Mouse (Mus musculus) forebrain, embryonic 13.5 days (tissue): ENCODE results near the gene Csf1. TPM values are rescaled to one million over a fixed set of nuclear protein-coding genes. Genes with fewer than 3 reads are reported as not detected.
A peak's percentile ranks its signal among the peaks of the same experiment; 100 is the strongest.

ENCODE experiments used
- ATAC-seq: fragments of 200-750 bp; cut with Nextera tagmentation; 2 replicates; pipeline ENCODE4 v1.8.0; 2017
- H3K27ac ChIP-seq: fragments of 300-500 bp; sonication (generic); 2 replicates; pipeline ENCODE4 v1.5.1; 2015; ENCODE audit warnings: inconsistent platforms, mild to moderate bottlenecking, moderate library complexity
- H3K27me3 ChIP-seq: fragments of 300-500 bp; sonication (generic); 2 replicates; pipeline ENCODE4 v1.6.1; 2015; ENCODE audit warnings: mild to moderate bottlenecking, inconsistent platforms
- H3K36me3 ChIP-seq: fragments of 300-500 bp; sonication (generic); 2 replicates; pipeline ENCODE4 v1.6.1; 2015; ENCODE audit warnings: mild to moderate bottlenecking, inconsistent platforms; ENCODE audit not compliant: poor library complexity, severe bottlenecking
- H3K4me1 ChIP-seq: fragments of 300-500 bp; sonication (generic); 2 replicates; pipeline ENCODE4 v1.6.1; 2015; ENCODE audit warnings: inconsistent platforms
- H3K4me2 ChIP-seq: fragments of 300-500 bp; sonication (generic); 2 replicates; pipeline ENCODE4 v1.6.1; 2015; ENCODE audit warnings: inconsistent platforms, mild to moderate bottlenecking, moderate library complexity
- H3K4me3 ChIP-seq: fragments of 300-500 bp; sonication (generic); 2 replicates; pipeline ENCODE4 v1.5.1; 2015; ENCODE audit warnings: mild to moderate bottlenecking, inconsistent platforms
- H3K9ac ChIP-seq: fragments of 300-500 bp; sonication (generic); 2 replicates; pipeline ENCODE4 v1.6.1; 2015; ENCODE audit warnings: mild to moderate bottlenecking, inconsistent platforms
- H3K9me3 ChIP-seq: fragments of 300-500 bp; sonication (generic); replicated peaks from 2 replicates; pipeline ENCODE4 v1.6.1; 2016; ENCODE audit warnings: inconsistent platforms
- WGBS: fragments of 180-500 bp; shearing (Covaris S2); methylation state at CpG from one replicate; pipeline ENCODE4 v1.1.7; 2015; 5-methylcytosine and 5-hydroxymethylcytosine counted together
- polyA plus RNA-seq: library from polyadenylated mRNA; unstranded; fragments of >200 nt; fragmentation: Nextera tagmentation; extraction: Ambion mirVana; gene quantifications from 2 replicates; pipeline ENCODE4 v1.2.1, GENCODE M21; 2015

Gene Csf1
- polyA plus RNA-seq, 1 experiment from 2014 or later: 4.5 TPM

GRCm38 (mm10) chr3:107775736-107776135 lies 15.5 kb upstream of the Csf1 start:
- no peak overlapping the region for H3K27ac ChIP-seq
- H3K27me3 ChIP-seq: no peaks in the 10 kb centered on the region
- no peak for ATAC-seq
- H3K4me2 ChIP-seq: no peak overlapping the region
- H3K36me3 ChIP-seq: no peaks in the 10 kb centered on the region
- no peak overlapping the region for H3K4me3 ChIP-seq
- H3K9ac ChIP-seq: no peak overlapping the region
- no peaks in the 10 kb centered on the region for H3K4me1 ChIP-seq
- no peaks in the 10 kb centered on the region for H3K9me3 ChIP-seq
- WGBS: 54% methylated on average over 3 of the region's 3 CpGs

GRCm38 (mm10) chr3:107775056-107775455 lies 14.8 kb upstream of the Csf1 start:
- WGBS: 48% methylated on average over 5 of the region's 5 CpGs
- H3K36me3 ChIP-seq: no peaks in the 10 kb centered on the region
- no peak overlapping the region for H3K27ac ChIP-seq
- ATAC-seq: no peak
- no peak overlapping the region for H3K4me2 ChIP-seq
- no peaks in the 10 kb centered on the region for H3K27me3 ChIP-seq
- H3K9me3 ChIP-seq: no peaks in the 10 kb centered on the region
- no peak overlapping the region for H3K4me3 ChIP-seq
- no peaks in the 10 kb centered on the region for H3K4me1 ChIP-seq
- no peak overlapping the region for H3K9ac ChIP-seq

- Histone ChIP-seq H3K27ac (no peak overlapping the region), H3K9me3 (no peaks in the 10 kb centered on the region), H3K9ac (no peak overlapping the region), H3K4me3 (no peak overlapping the region), H3K27me3 (no peaks in the 10 kb centered on the region), H3K4me2 (no peak overlapping the region), H3K36me3 (no peaks in the 10 kb centered on the region), H3K4me1 (no peaks in the 10 kb centered on the region)
- 74% methylated on average over 5 of the region's 5 CpGs for WGBS
- ATAC-seq: no peak
Observed at GRCm38 (mm10) chr3:107772860-107773259, 12.6 kb upstream of the Csf1 start.

- no peaks in the 10 kb centered on the region for H3K4me1 ChIP-seq
- no peak overlapping the region for H3K27ac ChIP-seq
- H3K9ac ChIP-seq: no peak overlapping the region
- no peak overlapping the region for H3K4me2 ChIP-seq
- H3K27me3 ChIP-seq: no peaks in the 10 kb centered on the region
- no peak for ATAC-seq
- H3K4me3 ChIP-seq: no peak overlapping the region
- no peaks in the 10 kb centered on the region for H3K36me3 ChIP-seq
- 88% methylated on average over 2 of the region's 2 CpGs for WGBS
- no peaks in the 10 kb centered on the region for H3K9me3 ChIP-seq
Observed at GRCm38 (mm10) chr3:107769692-107770091, 9.4 kb upstream of the Csf1 start.

- Histone ChIP-seq H3K27me3 (no peaks in the 10 kb centered on the region), H3K9ac (no peak overlapping the region), H3K4me3 (no peak overlapping the region), H3K27ac (no peak overlapping the region), H3K9me3 (no peaks in the 10 kb centered on the region), H3K4me1 (no peaks in the 10 kb centered on the region), H3K4me2 (no peak overlapping the region), H3K36me3 (no peaks in the 10 kb centered on the region)
- ATAC-seq: no peak
- 66% methylated on average over 8 of the region's 8 CpGs for WGBS
Observed at GRCm38 (mm10) chr3:107768104-107768989, 8.1 kb upstream of the Csf1 start.

- H3K36me3 ChIP-seq: no peaks in the 10 kb centered on the region
- no peak overlapping the region for H3K9ac ChIP-seq
- no peaks in the 10 kb centered on the region for H3K9me3 ChIP-seq
- no peaks in the 10 kb centered on the region for H3K4me1 ChIP-seq
- H3K4me2 ChIP-seq: no peak overlapping the region
- no peak overlapping the region for H3K4me3 ChIP-seq
- H3K27ac ChIP-seq: no peak overlapping the region
- H3K27me3 ChIP-seq: no peaks in the 10 kb centered on the region
- ATAC-seq: no peak
- 75% methylated on average over 2 of the region's 2 CpGs for WGBS
Observed at GRCm38 (mm10) chr3:107766804-107767203, 6.5 kb upstream of the Csf1 start.

GRCm38 (mm10) chr3:107765979-107766378 lies 5.7 kb upstream of the Csf1 start:
- Histone ChIP-seq H3K27ac (no peak overlapping the region), H3K4me1 (no peaks in the 10 kb centered on the region), H3K4me2 (no peak overlapping the region), H3K4me3 (no peak overlapping the region), H3K9ac (no peak overlapping the region), H3K9me3 (no peaks in the 10 kb centered on the region), H3K36me3 (no peaks in the 10 kb centered on the region), H3K27me3 (0 out of 2 replicates have a peak, but pooled peaks cover 4% of the 10 kb centered on the region)
- WGBS: 84% methylated on average over 2 of the region's 2 CpGs
- ATAC-seq: no peak

- Histone ChIP-seq H3K4me1 (peaks cover 19% of the 10 kb centered on the region), H3K4me3 (no peak overlapping the region), H3K9me3 (no peaks in the 10 kb centered on the region), H3K4me2 (no peak overlapping the region), H3K36me3 (no peaks in the 10 kb centered on the region), H3K27me3 (0 out of 2 replicates have a peak, but pooled peaks cover 4% of the 10 kb centered on the region), H3K9ac (no peak overlapping the region), H3K27ac (no peak overlapping the region)
- ATAC-seq: no peak
- 81% methylated on average over 4 of the region's 4 CpGs for WGBS
Observed at GRCm38 (mm10) chr3:107763552-107763951, 3.3 kb upstream of the Csf1 start.

GRCm38 (mm10) chr3:107761446-107761845 lies 1.2 kb upstream of the Csf1 start:
- Histone ChIP-seq H3K27ac (no peak overlapping the region), H3K4me3 (no peak overlapping the region), H3K4me2 (no peak overlapping the region)

GRCm38 (mm10) chr3:107760771-107761170 lies 502 bp upstream of the Csf1 start:
- WGBS: 43% methylated on average over 1 of the region's 1 CpGs
- no peak for ATAC-seq
- H3K4me1 ChIP-seq: peaks cover 34% of the 10 kb centered on the region

More at GRCm38 (mm10) chr3:107761446-107761845, 1.2 kb upstream of the Csf1 start:
- Histone ChIP-seq H3K27me3 (0 out of 2 replicates have a peak, but pooled peaks cover 4% of the 10 kb centered on the region), H3K9me3 (no peaks in the 10 kb centered on the region), H3K36me3 (no peaks in the 10 kb centered on the region), H3K9ac (no peak overlapping the region), H3K4me1 (peaks cover 34% of the 10 kb centered on the region)
- 95% methylated on average over 5 of the region's 5 CpGs for WGBS
- ATAC-seq: no peak

GRCm38 (mm10) chr3:107758638-107759037 lies 1.6 kb downstream of the Csf1 start:
- peaks cover 34% of the 10 kb centered on the region for H3K4me1 ChIP-seq
- peak overlapping the region; percentile 84 for H3K4me2 ChIP-seq
- no peaks in the 10 kb centered on the region for H3K9me3 ChIP-seq
- no peaks in the 10 kb centered on the region for H3K36me3 ChIP-seq
- H3K27ac ChIP-seq: no peak overlapping the region
- peak overlapping the region; percentile 83 for H3K9ac ChIP-seq
- peak overlapping the region; percentile 56 for H3K4me3 ChIP-seq
- no peak for ATAC-seq
- WGBS: 33% methylated on average over 3 of the region's 3 CpGs
- H3K27me3 ChIP-seq: 0 out of 2 replicates have a peak, but pooled peaks cover 4% of the 10 kb centered on the region

More at GRCm38 (mm10) chr3:107760771-107761170, 502 bp upstream of the Csf1 start:
- Histone ChIP-seq H3K4me3 (0 out of 2 replicates have a peak overlapping the region, but pooled peaks have one; percentile 56), H3K36me3 (no peaks in the 10 kb centered on the region), H3K4me2 (peak overlapping the region; percentile 84), H3K27me3 (0 out of 2 replicates have a peak, but pooled peaks cover 4% of the 10 kb centered on the region), H3K9me3 (no peaks in the 10 kb centered on the region), H3K27ac (peak overlapping the region; percentile 71; the same call in 1 of the 2 replicates), H3K9ac (peak overlapping the region; percentile 83; the same call in 1 of the 2 replicates)

GRCm38 (mm10) chr3:107758176-107758575 lies 2.1 kb downstream of the Csf1 start:
- WGBS: 85% methylated on average over 2 of the region's 2 CpGs
- Histone ChIP-seq H3K4me1 (peaks cover 34% of the 10 kb centered on the region), H3K9ac (no peak overlapping the region), H3K27ac (peak overlapping the region; percentile 44), H3K36me3 (0 out of 2 replicates have a peak, but pooled peaks cover 2% of the 10 kb centered on the region), H3K9me3 (no peaks in the 10 kb centered on the region), H3K27me3 (0 out of 2 replicates have a peak, but pooled peaks cover 4% of the 10 kb centered on the region), H3K4me3 (no peak overlapping the region), H3K4me2 (peak overlapping the region; percentile 84)
- ATAC-seq: no peak
